Mouse (Mus musculus) lung, postnatal 0 days (tissue): Measurements from ENCODE around the gene Bmi1.

ENCODE experiments used
- CTCF ChIP-seq: IDR thresholded peaks from 2 replicates; pipeline ENCODE4 v1.5.1; 2016; ENCODE audit warnings: antibody characterized with exemption, mild to moderate bottlenecking
- EP300 ChIP-seq: IDR thresholded peaks from 2 replicates; pipeline ENCODE4 v1.6.1; 2016; ENCODE audit warnings: antibody characterized with exemption, mild to moderate bottlenecking, control low read depth

DNA sequence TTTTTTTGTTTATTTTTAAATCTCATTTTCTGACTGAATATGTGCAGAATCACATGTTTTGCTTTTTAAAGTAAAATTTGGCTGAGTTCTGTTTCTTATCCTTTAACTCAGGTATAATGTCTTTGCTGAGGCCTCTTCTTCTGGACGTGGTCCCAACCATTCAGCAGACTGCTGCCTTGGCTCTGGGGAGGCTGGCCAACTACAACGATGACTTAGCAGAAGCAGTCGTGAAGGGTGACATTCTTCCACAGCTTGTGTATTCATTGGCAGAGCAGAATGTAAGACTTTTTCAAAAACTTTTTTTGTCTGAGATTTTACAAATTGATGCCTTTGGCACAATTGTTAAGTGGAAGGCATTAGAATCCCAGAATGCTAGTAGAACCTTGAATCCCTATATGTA lies 33.5 kb downstream of the Bmi1 start:
- no peak for TF ChIP-seq CTCF
- TF ChIP-seq EP300, result no peak
